Mouse (Mus musculus) olfactory bulb, adult 2 months (tissue): ENCODE measurements at regions not wholly inside any gene's neighbourhood (a gene's known extent, or its start where the extent isn't known, plus 50 kb on each side); places are given as distances from the start of the nearest gene placed in this dataset.

Source experiments
- H3K27ac ChIP-seq: fragments of 200-500 bp; 2 replicates; pipeline ENCODE4 v1.5.1; 2012; ENCODE audit warnings: low read depth, low read length; ENCODE audit not compliant: insufficient read depth
- H3K4me1 ChIP-seq: fragments of 200-500 bp; 2 replicates; pipeline ENCODE4 v1.6.1; 2012; ENCODE audit warnings: low read length; ENCODE audit not compliant: control insufficient read depth, insufficient read depth
- H3K4me3 ChIP-seq: fragments of 200-500 bp; 2 replicates; pipeline ENCODE4 v1.5.1; 2012; ENCODE audit warnings: mild to moderate bottlenecking, low read depth, low read length, moderate library complexity; ENCODE audit not compliant: insufficient read depth
- CTCF ChIP-seq: fragments of 200-500 bp; IDR thresholded peaks from 2 replicates; pipeline ENCODE4 v1.5.1; 2012; ENCODE audit warnings: low read depth, mild to moderate bottlenecking, low read length, moderate library complexity; ENCODE audit not compliant: insufficient read depth
- POLR2A ChIP-seq: fragments of 200-500 bp; IDR thresholded peaks from 2 replicates; pipeline ENCODE4 v1.6.1; 2012; ENCODE audit warnings: mild to moderate bottlenecking, low read depth, low read length, moderate library complexity; ENCODE audit not compliant: insufficient read depth
- WGBS: fragments of 180-500 bp; shearing (Covaris S2); methylation state at CpG from one replicate; pipeline ENCODE4 v1.1.7; 2018; 5-methylcytosine and 5-hydroxymethylcytosine counted together

DNA sequence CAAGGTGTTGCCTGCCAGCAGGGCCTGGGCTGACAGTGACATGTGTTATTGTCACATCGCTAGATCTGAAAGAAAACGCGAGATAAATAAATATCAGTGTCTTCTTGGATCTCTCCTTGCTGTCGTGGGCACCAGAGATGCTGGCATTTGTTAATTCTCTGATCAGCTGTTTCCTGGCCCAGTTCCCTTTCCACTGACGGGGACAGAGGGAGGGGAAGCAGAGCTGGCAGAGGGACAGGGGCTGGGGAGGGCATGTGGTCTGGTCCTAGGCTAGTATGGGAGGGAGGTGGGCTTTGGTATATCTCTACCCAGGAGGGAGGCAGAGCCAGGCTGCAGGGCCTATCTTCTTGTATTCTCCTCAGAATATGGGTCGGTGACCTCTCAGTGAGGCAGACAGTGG, 111.3 kb upstream of the Irx3 start:
- no peaks in the 10 kb centered on the region for H3K4me1 ChIP-seq
- H3K4me3 ChIP-seq = no peak overlapping the region
- H3K27ac ChIP-seq = no peak overlapping the region
- WGBS = 71% methylated on average over 6 of the region's 6 CpGs
- TF ChIP-seq POLR2A = no peak
- no peak for TF ChIP-seq CTCF

DNA sequence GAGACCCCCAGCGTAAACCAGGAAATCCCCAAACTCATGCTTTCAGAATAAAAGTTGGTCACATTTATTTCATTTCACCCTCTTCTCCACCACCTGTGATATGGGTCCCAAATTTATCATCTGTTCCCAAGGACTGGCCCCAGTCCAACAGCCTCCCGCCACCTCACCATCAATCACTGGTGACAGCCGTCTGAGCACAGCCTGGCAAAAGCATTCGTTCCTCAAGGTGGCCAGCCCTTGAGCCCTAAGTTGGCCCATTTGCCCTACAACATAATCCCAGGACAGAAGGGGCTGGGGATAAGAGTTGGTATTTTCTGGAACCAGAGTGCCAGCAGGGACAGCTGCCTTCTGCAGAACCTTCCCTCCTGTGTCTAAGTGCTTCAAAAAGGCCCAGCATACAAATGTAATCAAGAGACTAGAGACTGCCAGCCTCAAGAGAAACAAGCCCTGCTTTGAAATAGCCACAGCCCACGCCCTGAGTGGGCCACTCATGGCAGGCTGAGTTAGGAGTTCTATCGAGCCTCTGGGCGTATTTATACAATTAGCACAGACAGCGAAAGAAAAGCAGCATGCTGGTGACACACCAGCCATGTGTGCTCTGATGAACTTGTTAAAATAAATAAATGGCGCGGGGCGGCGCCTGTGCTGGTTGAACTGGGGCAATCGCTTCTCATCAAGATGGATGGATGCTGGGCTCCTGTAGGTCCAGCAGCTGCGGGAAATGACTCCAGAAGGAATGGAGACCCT, 107.9 kb upstream of the Irx3 start:
- WGBS = 59% methylated on average over 14 of the region's 14 CpGs
- TF ChIP-seq CTCF (no peak), POLR2A (no peak)
- H3K4me3 ChIP-seq = no peak overlapping the region
- H3K4me1 ChIP-seq = no peaks in the 10 kb centered on the region
- H3K27ac ChIP-seq = no peak overlapping the region

DNA sequence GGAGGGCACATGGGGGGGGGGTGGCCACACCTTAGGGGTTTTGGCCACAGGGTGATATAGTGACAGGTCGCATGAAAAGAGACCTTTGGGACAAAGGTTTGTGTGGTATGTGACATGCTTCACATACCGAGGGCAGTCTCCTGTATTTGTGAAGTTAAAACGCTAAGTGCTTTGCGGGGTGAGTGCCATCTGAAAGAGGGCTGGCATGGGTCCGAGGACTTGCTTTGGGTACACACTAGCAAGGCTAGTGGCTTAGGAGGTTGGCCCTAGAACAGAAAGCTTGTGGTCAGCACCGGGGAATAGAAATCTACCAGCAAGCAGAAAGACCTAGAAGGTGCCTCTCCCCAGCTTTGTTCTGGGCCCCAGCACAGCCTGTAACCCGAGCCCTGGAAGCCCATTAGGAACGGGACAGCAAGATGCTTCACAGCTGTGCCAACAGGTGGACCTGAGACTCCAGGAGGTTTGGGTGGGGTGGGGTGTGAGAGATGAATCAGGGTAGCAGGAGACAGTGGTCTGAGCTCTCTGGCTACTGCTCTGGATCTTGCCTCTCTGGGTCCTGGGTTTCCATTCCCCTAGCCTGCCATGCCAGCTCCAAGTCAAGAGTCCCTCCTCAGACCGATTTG, 107.0 kb upstream of the Irx3 start:
- no peaks in the 10 kb centered on the region for H3K4me1 ChIP-seq
- TF ChIP-seq CTCF (no peak), POLR2A (no peak)
- 88% methylated on average over 9 of the region's 9 CpGs for WGBS
- no peak overlapping the region for H3K4me3 ChIP-seq
- H3K27ac ChIP-seq = no peak overlapping the region

GRCm38 (mm10) chr8:91907178-91907577, 105.3 kb upstream of the Irx3 start:
- Histone ChIP-seq H3K4me1 (no peaks in the 10 kb centered on the region), H3K27ac (no peak overlapping the region), H3K4me3 (no peak overlapping the region)
- no peak for TF ChIP-seq CTCF
- TF ChIP-seq POLR2A = no peak
- 96% methylated on average over 8 of the region's 8 CpGs for WGBS

DNA sequence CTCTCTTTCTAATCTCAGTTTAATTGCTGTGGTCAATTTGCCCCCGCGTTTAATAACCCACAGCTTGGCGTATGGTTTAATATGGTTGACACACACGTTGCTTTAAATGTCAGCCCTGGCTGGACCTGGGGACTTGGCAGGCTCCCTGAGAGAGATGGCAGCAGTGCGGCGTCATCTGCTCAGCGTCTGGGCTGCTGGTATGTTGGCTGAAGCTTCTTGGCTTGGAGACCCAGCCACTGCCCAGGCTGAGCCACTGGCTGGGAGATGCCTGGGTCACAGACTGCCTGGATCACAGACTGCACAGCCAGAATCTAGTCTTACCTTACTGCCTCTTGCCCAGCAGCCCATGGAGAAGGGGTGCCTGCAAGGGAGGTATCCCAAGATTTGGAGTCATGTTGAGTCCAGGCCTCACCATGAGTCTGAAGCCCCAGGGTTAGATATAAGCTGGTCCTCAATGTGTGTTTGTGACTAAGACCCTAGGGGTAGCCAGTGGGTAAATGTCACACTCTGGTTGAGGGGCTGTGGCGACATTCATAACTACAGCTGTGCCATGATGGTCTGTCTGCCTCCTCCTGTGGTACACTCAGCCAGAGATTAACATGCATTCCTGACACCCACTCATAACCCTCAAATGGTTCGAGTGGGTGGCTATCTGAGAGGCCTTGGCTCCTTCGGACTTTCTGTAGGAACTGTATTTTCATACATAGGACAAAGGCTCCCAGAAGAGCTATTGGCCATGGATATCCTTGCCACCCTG, 99.8 kb upstream of the Irx3 start:
- WGBS = 77% methylated on average over 10 of the region's 10 CpGs

DNA sequence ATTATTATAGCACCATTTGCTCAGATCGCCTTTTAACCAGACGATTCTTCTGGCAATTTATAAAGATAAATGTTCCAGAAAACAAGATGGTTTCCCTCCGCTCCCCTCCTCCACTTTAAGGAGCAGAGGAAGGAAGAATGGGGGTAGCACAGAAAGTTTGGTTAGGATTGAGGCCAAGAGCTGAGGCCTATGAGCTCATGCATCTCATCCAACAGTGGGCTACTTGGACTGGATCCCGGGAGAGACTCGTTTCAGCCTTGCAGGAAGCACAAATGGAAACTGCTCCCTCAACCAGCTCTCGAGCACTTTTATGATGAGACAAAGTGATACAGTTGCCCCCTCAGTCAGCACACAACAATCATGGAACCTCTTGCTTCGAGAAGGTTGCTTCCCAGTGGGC, 97.9 kb upstream of the Irx3 start:
- H3K4me1 ChIP-seq = no peaks in the 10 kb centered on the region
- TF ChIP-seq CTCF = no peak
- no peak for TF ChIP-seq POLR2A
- no peak overlapping the region for H3K4me3 ChIP-seq
- H3K27ac ChIP-seq = no peak overlapping the region
- WGBS = 57% methylated on average over 7 of the region's 7 CpGs

More for the DNA sequence above, 99.8 kb upstream of the Irx3 start:
- Histone ChIP-seq H3K4me3 (no peak overlapping the region), H3K4me1 (no peaks in the 10 kb centered on the region), H3K27ac (no peak overlapping the region)
- TF ChIP-seq CTCF (no peak), POLR2A (no peak)

DNA sequence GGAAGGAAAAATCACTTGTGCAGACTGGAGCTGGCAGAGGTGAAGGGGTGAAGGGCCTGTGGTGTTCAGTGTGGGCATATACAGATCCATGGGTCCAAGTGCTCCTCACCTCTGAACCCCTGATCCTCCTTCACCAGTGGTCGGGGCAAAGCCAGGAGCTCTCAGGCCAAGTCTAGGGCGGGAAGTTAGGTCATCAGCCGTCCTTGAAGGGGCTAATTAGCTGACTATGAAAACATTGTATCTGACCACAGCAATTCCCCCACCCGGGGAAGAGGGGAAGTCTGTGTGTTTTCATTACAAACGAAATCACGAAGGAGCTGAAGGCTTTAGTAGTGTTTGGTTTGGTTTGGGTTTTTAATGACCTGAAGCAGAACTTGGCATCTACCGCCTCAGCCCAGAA, 95.5 kb upstream of the Irx3 start:
- WGBS = 56% methylated on average over 7 of the region's 7 CpGs
- Histone ChIP-seq H3K27ac (no peak overlapping the region), H3K4me3 (no peak overlapping the region), H3K4me1 (no peaks in the 10 kb centered on the region)
- TF ChIP-seq CTCF = no peak
- TF ChIP-seq POLR2A = no peak

DNA sequence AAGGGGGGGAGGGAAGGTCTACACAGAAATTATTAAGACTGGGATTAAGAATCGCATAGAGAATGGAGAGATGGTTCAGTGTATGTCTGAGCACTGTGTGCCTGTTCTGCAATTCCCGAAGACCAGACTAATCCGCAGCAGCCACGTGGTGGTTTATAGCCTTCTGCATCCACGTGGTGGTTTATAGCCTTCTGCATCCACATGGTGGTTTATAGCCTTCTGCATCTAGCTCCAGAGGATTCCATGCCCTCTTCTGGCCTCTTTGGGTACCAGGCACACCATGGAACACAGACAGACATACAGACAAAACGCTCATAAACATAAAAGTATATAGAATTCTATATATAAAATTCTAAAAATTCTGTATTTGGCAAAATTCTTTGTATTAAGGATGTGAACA, 94.1 kb upstream of the Irx3 start:
- no peak overlapping the region for H3K27ac ChIP-seq
- WGBS = 86% methylated on average over 6 of the region's 6 CpGs
- TF ChIP-seq CTCF (no peak), POLR2A (no peak)
- no peak overlapping the region for H3K4me3 ChIP-seq
- H3K4me1 ChIP-seq = no peaks in the 10 kb centered on the region

DNA sequence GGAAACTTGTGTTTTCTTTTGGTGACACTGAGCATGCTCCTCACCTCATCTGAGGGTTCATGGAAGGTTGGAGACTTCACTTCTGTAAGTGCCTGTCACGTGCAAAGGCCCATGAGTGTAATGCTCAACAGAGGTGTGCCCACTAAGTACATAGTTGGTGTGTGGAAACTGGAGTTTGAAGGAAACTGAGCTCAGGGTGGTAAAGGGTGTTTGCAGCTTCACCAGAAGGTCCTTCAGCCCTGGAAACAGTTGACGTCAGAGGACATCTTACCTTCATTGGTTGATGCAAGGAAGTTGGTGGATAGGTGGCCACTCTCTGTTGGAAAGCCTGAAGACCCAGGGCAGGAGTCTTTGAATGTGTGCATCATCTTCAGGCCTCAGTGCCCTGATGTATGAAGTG, 83.0 kb upstream of the Irx3 start:
- Histone ChIP-seq H3K27ac (no peak overlapping the region), H3K4me1 (no peaks in the 10 kb centered on the region), H3K4me3 (no peak overlapping the region)
- 94% methylated on average over 2 of the region's 2 CpGs for WGBS
- TF ChIP-seq CTCF (no peak), POLR2A (no peak)
